Mouse (Mus musculus): ENCODE results near the gene Ggn.
"Not testable (repeated sequence)": the region's sequence is repeated elsewhere in the genome, so short reads cannot be mapped to it uniquely, and the experiment has no call there.

Gene Ggn

GRCm38 (mm10) chr7:29170066-29170754 is at the start of gene Ggn, which contains the start of gene Spred3:
Gene Ggn, plus strand, starts transcription at chr7:29170210.
Gene Spred3, minus strand, starts transcription at chr7:29170411.
- DNase-seq (ENCODE audit: low read depth, low spot score) = peak; percentile 80

GRCm38 (mm10) chr7:29122821-29123220 is 47.2 kb upstream of the Ggn start:
- peak; percentile 61 for DNase-seq (ENCODE audit: low read depth, low spot score)

- no peak for DNase-seq (ENCODE audit: low read depth, low spot score)
Measured at GRCm38 (mm10) chr7:29123531-29124358, 46.3 kb upstream of the Ggn start.

- DNase-seq (ENCODE audit: low read depth, low spot score) = peak; percentile 86
Measured at GRCm38 (mm10) chr7:29124970-29125369, 45.0 kb upstream of the Ggn start, which contains the start of gene Ryr1. Gene Ryr1, minus strand, starts transcription at chr7:29125179.

GRCm38 (mm10) chr7:29126173-29126915 is 43.7 kb upstream of the Ggn start:
- peak; percentile 87 for DNase-seq (ENCODE audit: low read depth, low spot score)

GRCm38 (mm10) chr7:29128725-29129124 is 41.3 kb upstream of the Ggn start:
- peak; percentile 62 for DNase-seq (ENCODE audit: low read depth, low spot score)

GRCm38 (mm10) chr7:29134230-29134629 is 35.8 kb upstream of the Ggn start:
- DNase-seq (ENCODE audit: low read depth, low spot score) = no peak

- peak; percentile 56 for DNase-seq (ENCODE audit: low read depth, low spot score)
Measured at GRCm38 (mm10) chr7:29134693-29135386, 35.2 kb upstream of the Ggn start, which contains the start of gene Rasgrp4. Gene Rasgrp4, plus strand, starts transcription at chr7:29134851.

- DNase-seq (ENCODE audit: low read depth, low spot score) = peak; percentile 91
Measured at GRCm38 (mm10) chr7:29137429-29137828, 32.6 kb upstream of the Ggn start.

- not testable (repeated sequence) for DNase-seq (ENCODE audit: low read depth, low spot score)
Measured at GRCm38 (mm10) chr7:29139237-29139636, 30.8 kb upstream of the Ggn start.

GRCm38 (mm10) chr7:29141416-29141815 is 28.6 kb upstream of the Ggn start:
- no peak for DNase-seq (ENCODE audit: low read depth, low spot score)

GRCm38 (mm10) chr7:29144006-29144405 is 26.0 kb upstream of the Ggn start:
- no peak for DNase-seq (ENCODE audit: low read depth, low spot score)

- DNase-seq (ENCODE audit: low read depth, low spot score) = no peak
Measured at GRCm38 (mm10) chr7:29146625-29147367, 23.2 kb upstream of the Ggn start.

- DNase-seq (ENCODE audit: low read depth, low spot score) = no peak
Measured at GRCm38 (mm10) chr7:29148771-29149170, 21.2 kb upstream of the Ggn start.

- no peak for DNase-seq (ENCODE audit: low read depth, low spot score)
Measured at GRCm38 (mm10) chr7:29151486-29151885, 18.5 kb upstream of the Ggn start.

- DNase-seq (ENCODE audit: low read depth, low spot score) = peak; percentile 78
Measured at GRCm38 (mm10) chr7:29154018-29154720, 15.8 kb upstream of the Ggn start.

- peak; percentile 91 for DNase-seq (ENCODE audit: low read depth, low spot score)
Measured at GRCm38 (mm10) chr7:29155196-29155837, 14.7 kb upstream of the Ggn start.

GRCm38 (mm10) chr7:29155838-29156782 is 13.9 kb upstream of the Ggn start, which contains the start of gene Fam98c:
Gene Fam98c, minus strand, starts transcription at chr7:29156234.
- DNase-seq (ENCODE audit: low read depth, low spot score) = peak; percentile 88

All from ES-CJ7 (cell line).